Mouse (Mus musculus) megakaryocyte, embryonic 14.5 days (primary cell): ENCODE data around the gene Cd96.

ENCODE experiments used
- FLI1 ChIP-seq: IDR thresholded peaks from 2 replicates; pipeline ENCODE4 v1.6.1; 2012; ENCODE audit warnings: low read length, inconsistent platforms, mixed read lengths
- GATA1 ChIP-seq: IDR thresholded peaks from 3 replicates; pipeline ENCODE4 v1.6.1; 2012; ENCODE audit warnings: mixed read lengths, low read length, inconsistent platforms, borderline replicate concordance

GRCm38 (mm10) chr16:46121420-46121819 lies 1.4 kb upstream of the Cd96 start:
- TF ChIP-seq GATA1: no peak
- no peak for TF ChIP-seq FLI1
